Mouse (Mus musculus) myocyte (in vitro differentiated cells): ENCODE results near the gene Usp7.

Source experiments
- E2F4 ChIP-seq: IDR thresholded peaks from one replicate; pipeline ENCODE4 v1.6.1; 2011; ENCODE audit warnings: mild to moderate bottlenecking, control low read depth, moderate library complexity; ENCODE audit not compliant: insufficient read depth
- MYOD1 ChIP-seq, 3 experiments: IDR thresholded peaks; one replicate each; pipeline ENCODE4 v1.6.1; 2011; ENCODE audit warnings: control low read depth in 2 of 3, low read depth in 2 of 3, mild to moderate bottlenecking in 2 of 3, moderate library complexity in 1 of 3; ENCODE audit not compliant: insufficient read length in 2 of 3, control insufficient read depth in 1 of 3
- MYOG ChIP-seq, 3 experiments: IDR thresholded peaks; one replicate each; pipeline ENCODE4 v1.6.1; 2011; ENCODE audit warnings: control low read depth in 2 of 3, low read depth in 2 of 3, mild to moderate bottlenecking in 2 of 3; ENCODE audit not compliant: insufficient read length in 2 of 3, control insufficient read depth in 1 of 3, insufficient read depth in 1 of 3
- POLR2A ChIP-seq: IDR thresholded peaks from one replicate; pipeline ENCODE4 v1.6.1; 2011; ENCODE audit warnings: low read depth, mild to moderate bottlenecking, control low read depth, moderate library complexity; ENCODE audit not compliant: insufficient read length
- POLR2AphosphoS2 ChIP-seq: IDR thresholded peaks from one replicate; pipeline ENCODE4 v1.6.1; 2011; ENCODE audit warnings: low read depth, control low read depth; ENCODE audit not compliant: insufficient read length
- SRF ChIP-seq: IDR thresholded peaks from one replicate; pipeline ENCODE4 v1.6.1; 2011; ENCODE audit warnings: low read depth; ENCODE audit not compliant: control insufficient read depth, insufficient read length
- USF1 ChIP-seq: IDR thresholded peaks from one replicate; pipeline ENCODE4 v1.6.1; 2011; ENCODE audit warnings: low read depth, mild to moderate bottlenecking, control low read depth, moderate library complexity

DNA sequence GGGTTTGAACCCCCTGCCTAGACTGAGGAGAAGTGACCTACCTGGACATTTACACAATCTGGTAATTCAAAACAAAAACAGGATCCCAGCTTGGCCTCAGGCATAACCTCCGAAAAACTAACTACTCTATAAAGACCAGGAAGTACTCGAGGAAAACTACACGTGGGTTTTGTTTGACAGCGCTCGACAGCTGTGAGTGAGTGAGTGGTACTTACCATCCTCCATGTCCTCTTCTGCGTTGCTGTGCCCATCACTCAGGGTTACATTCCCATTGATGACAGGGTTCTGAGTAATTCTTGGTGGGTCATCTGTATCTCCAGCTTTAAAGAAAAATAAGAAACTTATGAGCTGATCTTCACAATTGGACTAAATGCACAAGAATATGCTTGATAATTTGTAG, 75.8 kb downstream of the Usp7 start:
- TF ChIP-seq POLR2AphosphoS2 (no peak), MYOG (IDR thresholded peaks at IDR 0.05; ENCODE audit: control insufficient read depth in 1 of 3, insufficient read depth in 1 of 3, insufficient read length in 2 of 3, low read depth in 2 of 3) (no peak), POLR2A (no peak), USF1 (no peak), SRF (no peak), E2F4 (no peak), MYOD1 (IDR thresholded peaks at IDR 0.05; ENCODE audit: control insufficient read depth in 1 of 3, insufficient read length in 2 of 3, low read depth in 2 of 3) (peak; percentile 9 to 85 (median 81))
